Mouse (Mus musculus) liver, postnatal 0 days (tissue): ENCODE data around the gene Lhb.

Experiments used
- CTCF ChIP-seq: sonication (generic); IDR thresholded peaks from 2 replicates; pipeline ENCODE4 v1.5.1; 2016; ENCODE audit warnings: antibody characterized with exemption, low read depth
- EP300 ChIP-seq: IDR thresholded peaks from 2 replicates; pipeline ENCODE4 v1.6.1; 2016; ENCODE audit warnings: antibody characterized with exemption, low read depth, mild to moderate bottlenecking

DNA sequence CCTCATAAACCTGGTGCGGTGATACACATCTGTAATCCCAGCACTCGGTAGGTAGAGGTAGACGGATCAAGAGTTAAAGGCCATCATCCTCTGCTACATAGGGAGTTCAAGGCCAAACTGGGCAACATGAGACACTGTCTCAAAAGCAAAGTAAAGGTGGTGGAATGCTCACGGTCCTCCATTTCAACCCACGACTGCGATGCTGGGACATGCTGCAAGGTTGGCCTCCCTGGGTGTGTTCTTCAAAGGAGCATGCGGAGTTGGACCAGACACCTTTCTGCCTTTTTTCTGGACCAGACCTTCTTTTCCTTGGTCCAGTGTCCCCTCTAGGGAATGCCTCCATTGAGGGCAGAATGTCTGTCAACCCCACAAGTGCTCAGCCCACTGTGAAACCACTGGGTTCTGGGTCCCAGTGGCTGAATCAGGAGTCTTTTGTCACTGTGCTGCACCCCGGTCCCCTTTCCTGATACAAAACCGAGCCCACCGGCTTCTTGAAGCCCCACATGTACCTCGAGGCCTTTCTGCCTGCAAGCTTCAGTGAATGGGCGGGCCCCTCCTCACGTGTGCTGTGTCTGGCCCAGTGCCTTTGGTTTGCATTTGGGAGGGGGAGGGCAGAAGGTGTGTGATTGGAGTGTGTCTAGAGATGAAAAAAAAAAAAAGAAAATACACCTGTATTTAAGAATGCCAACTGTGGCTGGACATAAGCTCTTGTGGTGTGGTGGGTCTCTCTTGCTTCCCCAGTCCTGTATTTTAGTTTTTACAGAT lies 35.5 kb downstream of the Lhb start:
- TF ChIP-seq CTCF = no peak
- TF ChIP-seq EP300 = no peak
